Mouse (Mus musculus): ENCODE results near the gene Cpne6.

Cpne6 gene

DNA sequence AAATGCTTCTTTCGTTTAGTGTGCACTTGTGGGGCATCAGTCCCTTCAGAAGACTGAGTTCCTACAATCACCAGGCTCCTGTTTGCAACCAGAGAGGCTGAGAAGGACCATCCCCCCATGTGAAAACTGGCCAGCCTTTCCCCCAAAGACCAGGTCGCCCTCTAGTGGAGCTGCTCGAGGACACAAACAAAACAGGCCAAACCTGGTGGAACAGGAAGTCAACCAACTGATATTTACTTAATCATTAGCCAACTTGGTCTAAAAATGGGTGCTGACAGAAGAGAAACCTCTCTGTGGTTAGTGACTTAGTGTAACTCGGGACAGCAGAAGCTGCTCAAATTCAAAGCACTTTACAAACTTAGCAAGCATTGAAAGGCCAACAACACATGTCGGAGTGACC lies 46.8 kb downstream of the Cpne6 start:
- DNase-seq = peak; percentile 98

DNA sequence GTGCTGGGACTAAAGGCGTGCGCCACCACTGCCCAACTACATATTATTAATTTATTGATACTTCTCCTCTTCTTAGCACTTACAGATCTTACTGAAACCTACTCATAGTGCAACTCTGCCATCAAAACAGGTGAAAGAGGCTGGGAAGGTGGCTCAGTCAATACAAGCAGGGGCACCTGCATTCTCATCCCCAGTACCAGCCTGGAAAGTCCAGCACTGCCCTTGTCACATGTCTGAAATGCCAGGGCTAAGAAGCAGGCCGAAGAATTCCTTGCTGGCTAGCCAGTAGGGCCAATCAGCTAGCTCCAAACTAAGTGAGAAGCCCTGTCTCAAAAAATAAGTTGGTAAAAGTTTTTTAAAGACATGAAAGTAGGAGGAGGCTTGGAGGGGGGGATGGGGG lies 47.3 kb downstream of the Cpne6 start:
- no peak for DNase-seq

DNA sequence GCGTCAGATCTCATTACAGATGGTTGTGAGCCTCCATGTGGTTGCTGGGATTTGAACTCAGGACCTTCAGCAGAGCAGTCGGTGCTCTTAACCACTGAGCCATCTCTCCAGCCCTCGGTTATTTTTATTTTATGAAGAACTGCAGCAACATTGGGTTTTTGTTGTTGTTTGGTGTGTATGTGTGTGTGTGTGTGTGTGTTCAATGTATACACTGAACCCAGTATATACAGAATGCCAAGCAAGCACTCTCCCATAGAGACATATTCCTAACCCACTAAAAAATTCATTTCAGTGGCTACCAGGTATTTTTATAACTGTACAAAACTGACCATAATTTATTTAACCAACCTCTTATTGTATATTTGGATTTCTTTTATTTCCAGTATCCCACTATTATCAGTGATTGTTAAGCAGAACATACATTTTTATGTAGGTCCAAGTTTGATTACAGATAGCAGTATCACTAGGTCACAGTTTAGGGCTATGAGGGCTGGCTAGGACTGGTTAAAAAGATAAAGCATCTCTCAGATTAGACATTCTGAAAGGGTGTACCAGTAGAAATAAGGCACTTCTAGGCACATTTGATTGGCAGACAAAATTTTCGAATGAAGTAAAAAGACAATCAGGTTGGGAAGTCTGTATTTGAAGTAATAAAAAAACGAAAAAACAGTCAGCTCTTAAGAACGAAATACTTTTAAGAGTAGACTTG lies 48.6 kb downstream of the Cpne6 start:
- no peak for DNase-seq

DNA sequence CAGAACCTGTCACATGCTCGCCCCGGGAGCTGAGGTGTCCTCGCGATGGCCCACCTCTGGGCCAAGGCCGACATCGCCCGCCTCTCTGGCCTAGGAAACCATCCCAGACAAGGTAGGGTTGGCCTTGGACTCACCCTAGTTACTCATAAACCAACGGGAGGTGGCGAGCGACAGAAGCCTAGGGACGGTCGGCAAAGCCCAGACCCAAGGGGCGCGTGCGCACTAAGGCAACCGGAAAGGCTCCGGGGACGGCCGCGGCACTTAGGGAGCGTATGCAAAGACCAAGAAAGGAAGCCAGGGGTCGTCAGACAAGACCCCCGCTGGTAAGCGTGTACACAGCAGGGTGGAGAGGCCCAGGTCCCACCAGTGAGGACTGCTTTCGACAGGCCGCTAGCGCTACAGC lies 49.6 kb downstream of the Cpne6 start, which contains the start of gene Dcaf11:
Dcaf11 (plus strand) TSS at position 208 of the 403 bp plus-strand sequence.
- DNase-seq = peak; percentile 99

DNA sequence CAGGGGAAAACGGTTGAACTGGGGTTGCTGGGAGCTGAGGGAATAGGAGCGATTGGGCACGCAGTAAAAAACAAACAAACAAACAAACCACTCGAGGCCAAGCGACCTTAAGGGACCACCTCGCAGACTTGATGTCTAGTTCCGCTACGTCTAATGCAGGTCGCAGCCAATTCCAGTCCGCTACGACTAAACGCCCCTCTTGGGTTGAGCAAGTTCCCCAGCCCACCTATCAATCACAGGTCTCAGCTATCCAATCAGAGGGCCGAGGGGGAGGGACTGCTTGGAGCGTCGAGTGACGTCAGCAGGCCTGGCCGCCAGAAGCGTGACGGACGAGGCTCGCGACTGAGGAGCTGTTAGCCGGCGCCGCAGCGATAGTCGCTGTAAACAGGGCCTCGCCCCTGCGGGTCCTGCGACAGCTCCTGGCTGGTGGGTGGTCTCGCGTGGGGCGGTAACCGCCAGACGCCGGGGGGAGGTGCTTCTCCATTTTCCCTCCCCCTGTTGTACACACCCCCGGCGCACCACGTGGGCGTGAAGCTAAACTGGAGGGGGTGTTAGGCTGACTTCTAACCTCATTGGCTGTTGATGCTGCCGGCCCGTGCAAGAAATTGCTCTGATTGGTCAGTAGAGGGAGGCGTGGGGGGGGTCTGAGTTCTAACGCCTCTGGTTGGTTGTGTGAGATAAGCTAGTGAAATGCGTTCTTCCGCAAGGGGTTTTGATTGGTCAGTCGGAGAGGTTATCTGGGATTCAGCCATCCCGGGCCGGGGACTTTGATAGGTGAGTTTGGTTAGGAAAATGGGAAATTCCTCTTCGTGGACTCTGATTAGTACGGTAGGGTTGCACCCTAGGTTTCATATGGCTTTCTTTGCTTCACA lies 50.2 kb downstream of the Cpne6 start, which contains the start of gene A730061H03Rik:
A730061H03Rik (minus strand) TSS at position 205 of the 872 bp plus-strand sequence.
- peak; percentile 100 for DNase-seq

DNA sequence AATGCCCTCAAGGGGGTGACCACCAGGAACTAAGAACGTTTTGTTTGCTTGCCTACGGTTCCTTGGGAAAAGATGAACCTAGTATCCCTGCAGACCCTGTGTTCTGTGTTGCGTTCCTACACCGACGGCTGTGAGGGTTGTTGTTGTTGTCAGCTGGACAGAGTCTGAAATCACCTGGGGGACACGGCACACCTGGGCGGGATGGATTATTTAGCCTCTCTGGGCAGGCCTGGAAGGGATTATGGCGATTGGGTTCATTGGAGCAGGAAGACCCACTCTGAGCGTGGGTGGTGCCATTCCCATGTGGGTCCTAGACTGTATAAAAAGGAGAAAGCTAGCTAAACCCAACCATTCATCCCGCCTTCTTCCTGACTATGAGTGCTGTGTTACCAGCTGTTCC lies 51.6 kb downstream of the Cpne6 start:
- peak; percentile 94 for DNase-seq

DNA sequence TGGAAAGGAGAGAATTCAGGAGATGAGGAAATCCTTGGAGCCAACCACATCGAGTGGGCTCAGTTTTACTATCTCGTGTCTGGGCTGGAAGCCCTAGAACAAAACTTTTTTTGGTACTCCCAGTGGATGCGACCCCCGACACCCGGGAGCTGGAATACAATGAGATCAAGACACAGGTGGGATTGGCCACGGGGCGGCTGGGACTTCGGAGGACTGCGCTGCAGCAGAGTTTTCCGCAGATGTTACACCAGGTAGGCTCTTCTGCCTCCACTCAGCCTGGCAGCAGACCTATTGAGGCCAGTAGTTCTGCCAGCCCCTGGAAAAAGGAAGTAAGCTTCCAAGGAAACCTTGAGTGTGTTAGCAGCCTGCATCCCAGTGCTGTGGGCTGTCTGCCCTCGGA lies 53.0 kb downstream of the Cpne6 start:
- peak; percentile 90 for DNase-seq

DNA sequence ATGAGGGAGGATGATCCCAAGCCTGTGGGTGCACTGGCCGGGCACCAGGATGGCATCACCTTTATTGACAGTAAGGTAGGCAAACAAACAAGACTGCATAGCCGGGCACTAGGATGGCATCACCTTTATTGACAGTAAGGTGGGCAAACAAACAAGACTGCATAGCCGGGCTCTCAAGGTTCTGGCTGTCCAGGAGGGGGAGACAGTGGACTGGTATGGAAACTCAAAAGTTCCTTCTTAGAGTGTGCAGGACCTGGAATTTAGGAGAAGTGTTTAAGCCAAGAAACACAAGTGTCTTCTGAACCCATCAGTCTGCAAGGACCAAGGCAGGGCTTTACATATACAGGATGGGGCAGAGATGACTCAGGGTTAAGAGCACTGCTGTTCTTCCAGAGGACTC lies 55.5 kb downstream of the Cpne6 start:
- DNase-seq = no peak

All from heart, adult 11 months (tissue).